Mouse (Mus musculus): Measurements from ENCODE around the gene Rilp. TPM values are rescaled to one million over a fixed set of nuclear protein-coding genes. Genes with fewer than 3 reads are reported as not detected.

The Rilp gene
- total RNA-seq, 2 experiments from 2014 or later, result 0.55 to 0.98 TPM

DNA sequence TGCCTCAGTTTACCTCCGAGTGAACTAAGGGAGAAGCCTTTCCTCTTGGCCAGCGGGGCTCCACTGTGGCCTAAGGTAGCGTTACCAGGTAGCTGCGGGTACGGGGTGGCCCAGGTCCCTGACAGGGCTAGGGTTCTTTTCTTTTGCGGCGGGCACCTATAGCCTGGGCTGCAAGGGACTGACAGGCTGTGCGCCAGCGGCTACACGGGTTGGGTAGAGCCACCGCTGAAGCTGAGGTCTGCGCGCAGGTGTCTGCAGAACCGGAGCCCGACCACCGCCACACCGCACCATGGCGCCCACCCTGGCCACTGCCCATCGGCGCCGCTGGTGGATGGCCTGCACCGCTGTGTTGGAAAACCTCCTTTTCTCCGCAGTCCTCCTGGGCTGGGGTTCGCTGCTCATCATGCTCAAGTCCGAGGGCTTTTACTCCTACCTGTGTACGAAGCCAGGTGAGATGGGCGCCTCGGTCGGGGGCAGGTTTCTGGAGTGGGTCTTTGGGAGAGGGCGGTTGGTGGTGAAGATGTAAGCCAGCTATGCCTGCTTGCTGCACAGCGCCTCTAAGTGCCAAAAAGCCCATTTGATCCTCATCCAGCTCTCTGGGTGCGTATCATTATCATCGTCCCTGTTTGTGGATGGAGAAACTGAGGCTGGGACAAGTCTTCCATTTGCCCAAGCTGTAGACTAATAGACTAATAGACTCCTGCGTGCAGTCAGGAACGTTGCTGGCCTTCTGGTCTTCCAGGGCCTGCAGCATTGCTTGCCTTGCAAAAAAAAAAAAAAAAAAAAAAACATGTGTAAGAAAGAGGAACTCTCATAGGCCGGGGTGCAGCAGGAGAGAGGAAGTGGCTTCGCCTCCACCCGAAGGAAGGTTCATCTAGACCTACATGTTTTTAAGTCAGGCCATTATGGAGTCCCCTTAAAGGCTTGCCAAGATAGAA is 22.7 kb downstream of the Rilp start:
- ATAC-seq (ENCODE audit: poor library complexity, severe bottlenecking), result peak; percentile 51

DNA sequence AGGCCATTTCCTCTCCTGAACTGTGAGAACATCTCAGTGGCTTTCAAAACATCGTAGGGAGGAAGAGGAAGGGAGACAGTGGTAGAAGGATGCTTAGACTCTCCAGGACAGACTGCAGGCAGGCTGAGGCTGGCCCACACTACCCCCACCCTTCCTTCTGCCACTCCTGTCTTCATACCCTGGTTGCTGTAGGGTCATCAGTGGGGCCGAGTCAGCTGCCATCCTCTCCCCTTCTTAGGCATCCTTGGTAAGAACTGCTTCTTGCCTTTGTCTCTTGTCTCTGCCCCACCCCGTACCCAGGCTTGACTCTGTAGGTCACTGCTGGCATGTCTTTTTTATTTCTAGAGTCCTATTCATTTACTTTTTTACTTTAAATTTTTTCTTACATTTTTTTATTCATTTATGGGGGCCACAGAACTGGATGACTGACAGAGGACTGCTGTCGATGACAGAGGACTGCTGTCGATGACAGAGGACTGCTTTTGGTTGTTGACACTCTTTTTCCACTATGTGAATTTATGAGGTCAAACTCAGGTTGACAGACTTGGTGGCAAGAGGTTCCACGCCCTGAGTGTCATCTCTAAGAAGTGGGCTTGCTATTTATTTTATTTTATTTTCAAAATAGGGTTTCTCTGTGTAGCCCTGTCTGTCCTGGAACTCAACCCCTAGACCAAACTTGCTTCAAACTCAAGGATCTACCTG is 23.6 kb downstream of the Rilp start:
- ATAC-seq (ENCODE audit: poor library complexity, severe bottlenecking), result 0 out of 2 replicates have a peak, but pooled peaks have one; percentile 17

GRCm38 (mm10) chr11:75534286-75535033 is 24.6 kb downstream of the Rilp start:
- ATAC-seq (ENCODE audit: poor library complexity, severe bottlenecking), result no peak

GRCm38 (mm10) chr11:75535106-75535795 is 25.4 kb downstream of the Rilp start:
- no peak for ATAC-seq (ENCODE audit: poor library complexity, severe bottlenecking)

GRCm38 (mm10) chr11:75536255-75537024 is 26.5 kb downstream of the Rilp start:
- no peak for ATAC-seq (ENCODE audit: poor library complexity, severe bottlenecking)

GRCm38 (mm10) chr11:75537025-75537414 is 27.1 kb downstream of the Rilp start:
- ATAC-seq (ENCODE audit: poor library complexity, severe bottlenecking), result no peak

DNA sequence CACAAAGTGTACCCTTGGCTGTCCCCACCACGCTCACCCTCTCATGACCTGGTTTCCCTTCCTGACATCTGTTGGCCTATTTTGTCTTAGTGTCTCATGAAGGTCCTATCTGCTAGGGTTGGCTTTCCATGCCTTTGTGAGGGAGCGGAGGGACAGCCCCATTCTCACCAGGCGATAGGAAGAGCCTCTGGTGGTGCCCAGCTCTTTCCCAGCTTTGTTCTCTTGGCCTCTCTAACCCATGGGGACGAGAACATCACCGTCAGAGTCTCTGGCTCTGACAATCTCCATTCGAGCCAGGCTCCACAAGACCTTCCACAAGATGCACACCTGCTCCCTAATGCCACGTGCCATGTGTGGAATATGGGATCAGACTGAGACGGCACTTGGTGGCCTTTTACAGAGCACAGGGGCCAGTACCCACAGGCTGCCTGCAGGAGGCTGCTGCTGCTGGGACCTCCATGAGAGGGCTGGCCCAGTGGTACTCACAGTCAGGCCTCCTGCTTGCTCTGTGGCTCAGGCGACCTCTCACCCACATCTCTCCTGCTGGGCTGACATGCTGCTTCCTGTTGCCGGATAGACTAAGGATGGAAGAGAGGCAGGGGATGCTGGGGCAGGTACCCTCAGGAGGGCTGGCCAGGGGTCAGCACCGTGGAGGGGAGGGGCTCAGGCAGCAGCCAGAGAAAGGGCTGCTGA is 27.7 kb downstream of the Rilp start:
- no peak for ATAC-seq (ENCODE audit: poor library complexity, severe bottlenecking)

DNA sequence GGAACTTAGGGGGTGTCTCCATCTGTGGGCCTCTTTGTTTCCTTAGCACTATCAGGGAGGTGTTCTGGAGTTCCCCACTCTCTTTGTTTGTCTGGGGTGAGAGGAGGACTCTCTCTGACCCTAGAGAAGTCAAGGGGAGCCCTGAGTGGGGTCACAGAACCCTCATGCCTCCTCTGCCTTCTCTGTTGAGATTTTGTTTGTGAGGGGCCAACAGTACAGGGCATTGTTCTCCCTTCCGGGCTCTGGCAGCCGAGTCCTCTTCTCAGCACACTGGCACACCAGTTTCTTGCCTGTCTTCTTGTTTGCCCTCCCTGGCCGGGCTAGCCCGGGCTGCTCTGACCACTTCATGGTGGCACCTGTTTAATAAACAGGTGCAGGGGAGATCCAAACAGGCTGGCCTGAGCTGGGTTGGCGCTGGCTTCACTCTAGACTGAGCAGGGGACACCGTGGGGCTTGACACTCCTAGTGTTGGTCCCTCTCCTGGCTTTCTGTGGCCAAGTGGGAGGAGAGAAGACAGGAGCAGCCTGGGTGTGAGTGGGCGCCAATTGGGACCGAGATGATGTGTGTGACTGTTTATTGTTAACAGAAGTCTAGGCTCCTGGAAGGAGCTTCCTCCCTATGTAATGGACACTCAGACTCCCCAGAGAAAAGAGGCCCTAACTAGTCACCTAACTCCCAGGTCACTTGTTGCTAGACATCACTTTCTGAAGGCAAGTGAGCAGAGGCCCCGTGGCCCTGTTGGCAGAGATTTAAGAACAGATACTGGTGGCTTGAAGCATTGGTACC is 28.5 kb downstream of the Rilp start:
- no peak for ATAC-seq (ENCODE audit: poor library complexity, severe bottlenecking)

GRCm38 (mm10) chr11:75538970-75539299 is 29.0 kb downstream of the Rilp start:
- ATAC-seq (ENCODE audit: poor library complexity, severe bottlenecking), result no peak

GRCm38 (mm10) chr11:75540209-75540608 is 30.3 kb downstream of the Rilp start:
- no peak for ATAC-seq (ENCODE audit: poor library complexity, severe bottlenecking)

DNA sequence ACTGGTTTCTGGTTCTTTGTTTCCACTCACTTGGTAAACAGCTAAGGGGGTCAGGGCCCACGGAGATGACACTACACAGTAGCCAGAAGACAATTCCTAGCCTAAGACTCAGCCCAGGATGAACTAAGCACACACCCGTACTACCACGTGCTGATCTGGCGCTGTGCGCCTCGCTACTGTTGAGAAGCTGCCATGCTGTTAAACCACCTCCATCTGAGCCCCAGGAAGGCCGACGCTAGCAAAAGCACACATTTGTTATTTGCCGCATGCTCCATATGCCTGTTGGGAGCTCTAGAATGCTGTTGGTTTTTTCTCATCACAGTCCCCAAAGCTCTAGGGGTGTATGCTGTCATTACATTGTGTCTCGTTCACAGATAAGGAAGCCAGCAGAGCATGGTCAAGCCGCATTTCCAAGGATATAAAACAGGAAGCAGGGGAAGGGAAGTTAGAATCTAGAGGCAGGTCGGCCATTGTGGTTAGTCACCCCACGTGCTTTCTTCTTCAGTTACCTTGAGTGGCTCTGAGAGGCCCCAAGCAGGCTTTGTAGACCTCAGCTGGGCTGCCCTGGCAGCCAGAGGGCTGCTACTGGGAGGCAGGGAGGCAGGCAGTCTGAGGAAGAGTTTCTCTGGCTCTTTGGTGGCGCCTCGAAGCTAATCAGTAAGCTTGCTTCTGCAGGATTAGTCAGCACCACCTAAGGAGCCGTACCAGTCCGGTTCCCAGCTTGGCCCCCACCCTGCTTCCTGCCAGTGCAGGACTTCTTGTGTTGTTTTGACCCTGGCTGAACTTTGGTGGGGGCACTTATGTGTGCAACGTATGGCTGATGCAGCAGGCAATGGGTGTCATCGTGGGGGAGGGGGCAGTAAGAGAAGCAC is 31.1 kb downstream of the Rilp start:
- peak; percentile 97 for ATAC-seq (ENCODE audit: poor library complexity, severe bottlenecking)

GRCm38 (mm10) chr11:75544713-75545112 is 34.8 kb downstream of the Rilp start:
- no peak for ATAC-seq (ENCODE audit: poor library complexity, severe bottlenecking)

GRCm38 (mm10) chr11:75546057-75546456 is 36.2 kb downstream of the Rilp start:
- no peak for ATAC-seq (ENCODE audit: poor library complexity, severe bottlenecking)

DNA sequence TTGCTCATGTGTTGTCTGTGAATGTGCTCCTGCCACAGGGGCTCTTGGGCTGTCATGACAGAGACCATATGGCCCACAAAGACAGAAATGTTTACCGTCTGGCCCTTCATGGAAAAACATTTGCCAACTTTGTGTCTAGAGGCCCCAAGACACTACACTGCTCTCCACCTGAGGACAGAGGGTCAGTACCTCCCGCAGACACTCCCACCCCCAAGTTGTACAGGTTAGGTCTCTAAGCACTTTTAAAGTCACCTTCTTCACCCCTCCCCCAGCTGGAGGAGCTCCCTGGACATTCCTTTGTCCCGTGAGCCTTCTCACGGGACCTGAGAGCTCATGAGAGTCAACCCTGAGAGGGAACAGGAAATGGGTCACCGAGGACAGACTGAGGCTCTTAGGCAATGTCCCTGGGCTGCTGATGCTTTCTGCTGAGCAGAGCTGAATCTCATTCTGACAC is 39.8 kb downstream of the Rilp start:
- peak; percentile 81 for ATAC-seq (ENCODE audit: poor library complexity, severe bottlenecking)

DNA sequence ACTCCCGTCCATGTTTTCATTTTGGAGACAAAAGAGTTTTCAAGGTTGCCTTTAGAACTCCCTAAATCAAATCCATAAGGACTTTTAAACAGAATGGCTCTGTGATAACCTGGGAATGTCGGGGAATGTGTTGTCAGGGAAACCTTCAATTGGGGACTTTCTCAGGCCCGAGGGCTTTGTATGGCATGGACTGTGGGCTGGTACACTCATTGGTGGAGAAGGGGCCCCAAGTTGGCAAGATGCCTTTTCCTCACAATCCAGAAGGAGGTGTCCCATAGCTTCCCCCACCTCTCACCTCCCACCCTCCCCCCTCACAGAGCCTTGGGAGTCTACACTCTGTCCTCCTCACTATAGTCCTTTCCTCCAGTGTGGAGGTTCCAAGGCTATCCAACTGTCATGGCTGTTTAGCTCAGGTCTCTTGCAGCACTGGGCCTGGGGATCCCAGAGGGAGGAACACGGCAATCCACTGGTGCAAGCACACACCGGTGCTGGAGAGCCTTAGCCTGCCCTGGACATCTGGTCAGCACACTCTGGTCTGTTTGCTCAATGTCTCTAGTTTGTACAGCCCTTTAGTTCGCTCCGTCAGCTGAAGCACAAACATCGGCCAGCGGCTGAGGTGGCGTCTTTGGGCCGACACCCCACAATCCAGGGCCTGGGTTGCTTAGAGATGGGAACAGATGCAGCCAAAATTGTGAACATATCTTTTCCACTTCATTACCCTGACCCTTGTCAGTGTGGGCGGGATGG is 40.5 kb downstream of the Rilp start:
- no peak for ATAC-seq (ENCODE audit: poor library complexity, severe bottlenecking)

DNA sequence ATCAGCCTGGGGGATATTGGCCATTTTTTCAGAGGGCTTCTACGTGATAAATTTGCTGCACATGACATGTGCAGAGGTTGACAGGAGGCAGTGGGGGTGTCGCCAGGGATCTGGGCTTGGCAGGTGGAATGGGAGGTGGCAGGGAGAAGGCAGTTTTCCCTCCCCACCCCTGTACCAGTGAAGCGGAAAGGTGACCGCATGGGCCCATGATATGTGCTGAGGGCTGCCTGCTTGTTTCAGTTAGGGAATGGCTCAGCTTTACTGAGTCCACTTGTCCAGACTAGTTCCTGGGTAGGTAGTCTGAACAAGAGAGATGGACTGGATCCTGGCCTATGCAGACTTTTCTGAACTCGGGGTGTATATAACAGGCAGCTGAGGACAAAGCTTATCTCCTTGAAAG is 41.4 kb downstream of the Rilp start:
- ATAC-seq (ENCODE audit: poor library complexity, severe bottlenecking), result no peak

DNA sequence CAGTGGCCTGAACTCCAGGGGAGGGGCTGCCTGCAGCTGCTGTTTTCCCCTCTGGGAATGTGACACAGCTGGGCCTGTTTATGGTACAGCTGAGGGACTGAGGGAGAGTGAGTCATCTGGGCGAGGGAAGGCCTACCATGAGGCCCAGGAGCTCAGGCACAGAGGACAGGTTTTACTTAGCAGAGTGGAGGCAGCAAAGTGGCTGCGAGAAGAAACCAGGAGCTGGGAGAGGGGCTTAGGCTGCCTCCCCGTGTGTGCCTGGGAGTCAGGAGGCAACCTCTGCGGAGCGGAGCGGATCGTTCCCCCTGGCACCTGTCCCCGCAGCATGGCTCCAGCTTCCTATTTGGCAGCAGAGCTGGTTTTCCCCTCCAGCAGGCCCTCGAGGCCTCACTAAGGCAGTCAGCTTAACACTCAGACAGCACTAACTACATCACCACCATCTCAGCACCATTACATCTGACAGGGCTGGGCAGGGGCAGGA is 42.1 kb downstream of the Rilp start:
- no peak for ATAC-seq (ENCODE audit: poor library complexity, severe bottlenecking)
